Mouse (Mus musculus) bone marrow, adult 2 months (tissue): ENCODE measurements around the gene Cacna1b.

Source experiments
- CTCF ChIP-seq: fragments of 200-500 bp; IDR thresholded peaks from 2 replicates; pipeline ENCODE4 v1.5.1; 2011; ENCODE audit warnings: low read length, control low read depth; ENCODE audit not compliant: control insufficient read depth, insufficient read depth
- POLR2A ChIP-seq: fragments of 200-500 bp; IDR thresholded peaks from 2 replicates; pipeline ENCODE4 v1.6.1; 2011; ENCODE audit warnings: low read depth, mild to moderate bottlenecking, control low read depth, low read length, borderline replicate concordance; ENCODE audit not compliant: control insufficient read depth

GRCm38 (mm10) chr2:24796833-24797457 is 34.0 kb upstream of the Cacna1b start:
- TF ChIP-seq POLR2A, result no peak
- no peak for TF ChIP-seq CTCF
